Mouse (Mus musculus): ENCODE results near the gene Dhh. TPM values are rescaled to one million over a fixed set of nuclear protein-coding genes. Genes with fewer than 3 reads are reported as not detected.

The Dhh gene
- polyA plus RNA-seq, 1 experiment from 2014 or later, result 0.44 TPM

- Histone ChIP-seq H3K4me2 (ENCODE audit: low read depth) (no peak overlapping the region), H3K9me3 (ENCODE audit: control insufficient read depth, low read length) (no peaks in the 10 kb centered on the region), H3K27ac (ENCODE audit: low read depth, low read length) (no peak overlapping the region), H3K4me3 (ENCODE audit: low read depth, low read length) (no peak overlapping the region), H3K9ac (ENCODE audit: low read length) (no peak overlapping the region), H3K27me3 (ENCODE audit: control insufficient read depth, insufficient read depth, low read length) (peaks cover 29% of the 10 kb centered on the region), H3K36me3 (ENCODE audit: control insufficient read depth, insufficient read depth, low read length) (peaks cover 7% of the 10 kb centered on the region), H3K4me1 (ENCODE audit: control insufficient read depth, insufficient read depth, low read length) (no peaks in the 10 kb centered on the region)
- ATAC-seq (ENCODE audit: insufficient read depth, low FRiP score, low TSS enrichment) (no peak), DNase-seq (ENCODE audit: low spot score) (no peak)
- WGBS, result 55% methylated on average over 1 of the region's 1 CpGs
Observed at GRCm38 (mm10) chr15:98901530-98901929, 3.2 kb upstream of the Dhh start.

GRCm38 (mm10) chr15:98897495-98897894 lies 845 bp downstream of the Dhh start:
- WGBS, result 0% methylated on average over 10 of the region's 10 CpGs
- H3K36me3 ChIP-seq (ENCODE audit: control insufficient read depth, insufficient read depth, low read length), result no peaks in the 10 kb centered on the region
- no peak overlapping the region for H3K4me3 ChIP-seq (ENCODE audit: low read depth, low read length)
- no peak overlapping the region for H3K27ac ChIP-seq (ENCODE audit: low read depth, low read length)
- peak overlapping the region; percentile 30; the same call in 1 of the 2 replicates for H3K4me2 ChIP-seq (ENCODE audit: low read depth)
- DNase-seq (ENCODE audit: low spot score) (no peak), ATAC-seq (ENCODE audit: insufficient read depth, low FRiP score, low TSS enrichment) (no peak)
- H3K4me1 ChIP-seq (ENCODE audit: control insufficient read depth, insufficient read depth, low read length), result peaks cover 19% of the 10 kb centered on the region
- H3K9me3 ChIP-seq (ENCODE audit: control insufficient read depth, low read length), result no peaks in the 10 kb centered on the region
- peaks cover 70% of the 10 kb centered on the region for H3K27me3 ChIP-seq (ENCODE audit: control insufficient read depth, insufficient read depth, low read length)
- H3K9ac ChIP-seq (ENCODE audit: low read length), result no peak overlapping the region

- DNase-seq (ENCODE audit: low spot score), result peak; percentile 71
- peak overlapping the region; percentile 49 for H3K4me2 ChIP-seq (ENCODE audit: low read depth)
- H3K9me3 ChIP-seq (ENCODE audit: control insufficient read depth, low read length), result no peaks in the 10 kb centered on the region
- peaks cover 19% of the 10 kb centered on the region for H3K4me1 ChIP-seq (ENCODE audit: control insufficient read depth, insufficient read depth, low read length)
- 1% methylated on average over 41 of the region's 41 CpGs for WGBS
- H3K4me3 ChIP-seq (ENCODE audit: low read depth, low read length), result peak overlapping the region; percentile 26
- no peak for ATAC-seq (ENCODE audit: insufficient read depth, low FRiP score, low TSS enrichment)
- H3K36me3 ChIP-seq (ENCODE audit: control insufficient read depth, insufficient read depth, low read length), result no peaks in the 10 kb centered on the region
- peaks cover 80% of the 10 kb centered on the region for H3K27me3 ChIP-seq (ENCODE audit: control insufficient read depth, insufficient read depth, low read length)
- H3K9ac ChIP-seq (ENCODE audit: low read length), result peak overlapping the region; percentile 43
- H3K27ac ChIP-seq (ENCODE audit: low read depth, low read length), result 0 out of 2 replicates have a peak overlapping the region, but pooled peaks have one; percentile 27
Observed at GRCm38 (mm10) chr15:98895635-98896589, 2.4 kb downstream of the Dhh start.

- Histone ChIP-seq H3K4me1 (ENCODE audit: control insufficient read depth, insufficient read depth, low read length) (peaks cover 19% of the 10 kb centered on the region), H3K27ac (ENCODE audit: low read depth, low read length) (no peak overlapping the region), H3K9me3 (ENCODE audit: control insufficient read depth, low read length) (no peaks in the 10 kb centered on the region), H3K9ac (ENCODE audit: low read length) (peak overlapping the region; percentile 43), H3K4me2 (ENCODE audit: low read depth) (peak overlapping the region; percentile 79), H3K4me3 (ENCODE audit: low read depth, low read length) (peak overlapping the region; percentile 43), H3K27me3 (ENCODE audit: control insufficient read depth, insufficient read depth, low read length) (peaks cover 80% of the 10 kb centered on the region), H3K36me3 (ENCODE audit: control insufficient read depth, insufficient read depth, low read length) (no peaks in the 10 kb centered on the region)
- 1% methylated on average over 38 of the region's 38 CpGs for WGBS
- DNase-seq (ENCODE audit: low spot score), result no peak
- ATAC-seq (ENCODE audit: insufficient read depth, low FRiP score, low TSS enrichment), result no peak
Observed at GRCm38 (mm10) chr15:98894746-98895634, 3.4 kb downstream of the Dhh start.

GRCm38 (mm10) chr15:98893940-98894745 lies 4.2 kb downstream of the Dhh start, which contains the start of gene Rhebl1:
Gene Rhebl1, minus strand, starts transcription at chr15:98894540.
- H3K9me3 ChIP-seq (ENCODE audit: control insufficient read depth, low read length), result no peaks in the 10 kb centered on the region
- no peak within 1 kb of the TSS for H3K27ac ChIP-seq (ENCODE audit: low read depth, low read length)
- ATAC-seq (ENCODE audit: insufficient read depth, low FRiP score, low TSS enrichment) (no peak), DNase-seq (ENCODE audit: low spot score) (peak; percentile 46)
- peak within 1 kb of the TSS; percentile 43 for H3K4me3 ChIP-seq (ENCODE audit: low read depth, low read length)
- peaks cover 77% of the 10 kb centered on the region for H3K27me3 ChIP-seq (ENCODE audit: control insufficient read depth, insufficient read depth, low read length)
- no peaks in the 10 kb centered on the region for H3K36me3 ChIP-seq (ENCODE audit: control insufficient read depth, insufficient read depth, low read length)
- under 1% methylated on average over 68 of the region's 77 CpGs for WGBS
- peaks cover 19% of the 10 kb centered on the region for H3K4me1 ChIP-seq (ENCODE audit: control insufficient read depth, insufficient read depth, low read length)
- peak within 1 kb of the TSS; percentile 37 for H3K9ac ChIP-seq (ENCODE audit: low read length)
- H3K4me2 ChIP-seq (ENCODE audit: low read depth), result peak within 1 kb of the TSS; percentile 79

- Histone ChIP-seq H3K9ac (ENCODE audit: low read length) (no peak overlapping the region), H3K36me3 (ENCODE audit: control insufficient read depth, insufficient read depth, low read length) (no peaks in the 10 kb centered on the region), H3K9me3 (ENCODE audit: control insufficient read depth, low read length) (no peaks in the 10 kb centered on the region), H3K4me2 (ENCODE audit: low read depth) (no peak overlapping the region), H3K27me3 (ENCODE audit: control insufficient read depth, insufficient read depth, low read length) (peaks cover 66% of the 10 kb centered on the region), H3K4me1 (ENCODE audit: control insufficient read depth, insufficient read depth, low read length) (peaks cover 19% of the 10 kb centered on the region), H3K4me3 (ENCODE audit: low read depth, low read length) (no peak overlapping the region), H3K27ac (ENCODE audit: low read depth, low read length) (no peak overlapping the region)
- DNase-seq (ENCODE audit: low spot score) (no peak), ATAC-seq (ENCODE audit: insufficient read depth, low FRiP score, low TSS enrichment) (no peak)
- WGBS, result 40% methylated on average over 4 of the region's 4 CpGs
Observed at GRCm38 (mm10) chr15:98893036-98893435, 5.3 kb downstream of the Dhh start.

GRCm38 (mm10) chr15:98891907-98892606 lies 6.3 kb downstream of the Dhh start:
- no peak overlapping the region for H3K9ac ChIP-seq (ENCODE audit: low read length)
- 46% methylated on average over 6 of the region's 6 CpGs for WGBS
- no peak overlapping the region for H3K4me2 ChIP-seq (ENCODE audit: low read depth)
- H3K27me3 ChIP-seq (ENCODE audit: control insufficient read depth, insufficient read depth, low read length), result peaks cover 56% of the 10 kb centered on the region
- H3K4me3 ChIP-seq (ENCODE audit: low read depth, low read length), result no peak overlapping the region
- H3K36me3 ChIP-seq (ENCODE audit: control insufficient read depth, insufficient read depth, low read length), result no peaks in the 10 kb centered on the region
- no peak overlapping the region for H3K27ac ChIP-seq (ENCODE audit: low read depth, low read length)
- ATAC-seq (ENCODE audit: insufficient read depth, low FRiP score, low TSS enrichment), result peak; percentile 53; the same call in 1 of the 2 replicates
- no peaks in the 10 kb centered on the region for H3K9me3 ChIP-seq (ENCODE audit: control insufficient read depth, low read length)
- H3K4me1 ChIP-seq (ENCODE audit: control insufficient read depth, insufficient read depth, low read length), result peaks cover 19% of the 10 kb centered on the region
- DNase-seq (ENCODE audit: low spot score), result peak; percentile 66

All from neural tube, embryonic 11.5 days (tissue).